Mouse (Mus musculus): ENCODE results near the gene Fbxo2. TPM values are rescaled to one million over a fixed set of nuclear protein-coding genes. Genes with fewer than 3 reads are reported as not detected.

The Fbxo2 gene
- not detected for total RNA-seq (2023)

DNA sequence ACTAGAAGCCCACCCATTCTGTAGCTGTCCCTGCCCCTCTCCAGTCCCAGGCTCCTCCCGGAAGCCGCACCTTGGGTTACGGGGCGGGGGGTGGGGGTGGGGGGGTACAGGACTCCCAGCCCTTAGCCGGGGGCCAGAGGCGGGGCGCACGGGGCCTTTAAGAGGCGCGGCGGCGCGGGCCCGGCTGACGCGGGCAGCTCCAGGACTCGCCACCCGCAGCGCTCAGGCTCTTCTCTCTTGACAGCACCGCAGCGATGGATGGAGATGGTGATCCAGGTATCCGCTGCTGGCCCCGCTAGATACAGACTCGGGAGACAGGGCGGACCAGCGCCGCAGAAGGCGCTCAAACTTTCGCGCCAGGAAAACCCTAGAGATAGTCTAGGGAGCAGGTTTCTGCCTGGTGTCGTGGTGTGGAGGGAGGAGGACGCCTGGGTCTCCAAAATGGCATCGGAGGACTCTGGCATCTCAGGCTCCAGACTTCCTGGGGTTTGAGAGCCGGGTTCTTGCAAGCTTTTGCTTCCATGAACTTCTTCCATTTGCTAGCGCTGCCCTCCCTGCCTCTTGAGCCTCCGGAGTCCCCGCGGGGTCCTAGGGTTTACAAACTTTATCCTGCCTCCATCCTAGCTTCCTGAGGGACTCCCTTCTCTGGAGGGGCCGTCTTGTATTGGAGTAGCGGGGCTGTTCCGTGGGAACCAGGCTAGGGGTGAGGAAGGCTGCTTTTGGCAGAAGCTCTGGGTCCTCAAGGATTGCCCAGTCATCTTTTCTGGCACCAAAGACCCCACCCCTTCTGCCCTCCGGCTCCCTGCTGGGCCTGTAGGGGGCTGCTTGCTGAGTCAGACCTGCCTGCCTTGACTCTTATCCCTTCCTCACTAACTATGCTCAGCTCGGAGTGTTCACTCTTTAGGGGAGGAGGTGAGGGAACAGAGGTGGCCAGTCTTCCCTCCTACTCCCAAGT is at the start of gene Fbxo2, which contains the start of gene Fbxo44:
Gene Fbxo2, plus strand, starts transcription at position 186 of the 955 bp plus-strand sequence.
Gene Fbxo44, minus strand, starts transcription at position 47 of the 955 bp plus-strand sequence.

DNA sequence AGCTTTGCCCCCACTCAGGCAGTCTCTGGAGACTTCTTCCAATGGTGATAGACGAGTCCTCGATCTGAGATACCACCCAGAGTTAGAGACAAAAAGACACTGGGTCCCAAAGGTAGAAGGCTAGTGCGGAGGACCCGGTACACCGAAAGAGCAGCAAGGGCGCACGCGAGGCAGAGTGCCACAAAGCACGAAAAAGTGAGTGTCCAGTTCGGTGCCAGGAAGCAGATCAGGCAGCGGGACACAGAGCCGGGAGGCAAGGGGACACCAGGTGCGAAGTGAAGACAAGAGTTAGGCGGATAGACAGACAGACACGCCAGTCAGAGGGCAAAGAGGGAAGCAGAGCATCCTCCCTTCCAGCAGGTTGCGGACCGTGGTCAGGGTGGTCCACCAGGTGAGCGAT is 30.3 kb upstream of the Fbxo2 start, which contains the start of gene Mad2l2:
Gene Mad2l2, plus strand, starts transcription at position 252 of the 400 bp plus-strand sequence.

DNA sequence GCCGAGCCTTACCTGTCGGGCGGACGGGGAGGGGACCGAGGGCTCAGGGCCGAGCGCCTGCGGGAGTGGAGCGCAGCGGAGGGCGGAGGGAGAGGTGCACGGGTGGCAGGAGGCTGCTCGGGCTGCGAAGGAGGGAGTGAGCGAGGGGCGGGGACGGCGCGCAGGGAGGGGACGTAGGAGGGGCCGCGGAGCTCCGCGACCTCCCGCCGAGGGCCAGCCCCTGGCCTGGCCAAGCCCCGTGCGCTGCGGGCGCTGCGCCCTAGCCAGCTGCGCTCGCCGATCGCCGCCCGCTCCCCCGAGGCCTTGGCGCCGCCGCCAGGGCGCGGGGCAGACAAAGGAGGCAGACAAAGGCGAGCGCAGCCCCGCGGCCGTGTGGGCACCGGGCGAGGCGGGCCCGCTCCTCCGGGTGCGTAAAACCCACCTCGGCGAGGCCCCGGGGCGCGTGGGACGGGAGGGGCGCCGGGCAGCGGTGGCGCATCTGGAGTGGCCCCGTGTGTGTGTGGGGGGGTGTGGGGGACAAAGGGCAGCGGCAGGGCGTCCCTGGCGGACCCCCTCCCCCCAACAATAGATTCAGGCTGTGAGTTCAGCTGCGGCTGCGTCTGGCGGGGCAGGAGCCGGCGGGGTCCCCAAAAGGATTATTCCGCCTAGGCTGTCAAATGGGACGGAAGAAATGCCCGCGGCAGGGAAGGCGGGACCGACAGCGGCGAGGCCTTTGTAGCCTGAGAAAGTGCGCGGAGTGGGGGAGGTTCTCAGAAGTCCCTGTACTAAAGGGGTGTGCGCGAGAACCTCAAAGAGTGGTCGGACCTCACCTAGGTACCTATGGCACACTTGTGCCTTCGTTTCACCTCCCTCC is 29.6 kb upstream of the Fbxo2 start, which contains the start of gene Draxin:
Gene Draxin, minus strand, starts transcription at position 138 of the 853 bp plus-strand sequence.

DNA sequence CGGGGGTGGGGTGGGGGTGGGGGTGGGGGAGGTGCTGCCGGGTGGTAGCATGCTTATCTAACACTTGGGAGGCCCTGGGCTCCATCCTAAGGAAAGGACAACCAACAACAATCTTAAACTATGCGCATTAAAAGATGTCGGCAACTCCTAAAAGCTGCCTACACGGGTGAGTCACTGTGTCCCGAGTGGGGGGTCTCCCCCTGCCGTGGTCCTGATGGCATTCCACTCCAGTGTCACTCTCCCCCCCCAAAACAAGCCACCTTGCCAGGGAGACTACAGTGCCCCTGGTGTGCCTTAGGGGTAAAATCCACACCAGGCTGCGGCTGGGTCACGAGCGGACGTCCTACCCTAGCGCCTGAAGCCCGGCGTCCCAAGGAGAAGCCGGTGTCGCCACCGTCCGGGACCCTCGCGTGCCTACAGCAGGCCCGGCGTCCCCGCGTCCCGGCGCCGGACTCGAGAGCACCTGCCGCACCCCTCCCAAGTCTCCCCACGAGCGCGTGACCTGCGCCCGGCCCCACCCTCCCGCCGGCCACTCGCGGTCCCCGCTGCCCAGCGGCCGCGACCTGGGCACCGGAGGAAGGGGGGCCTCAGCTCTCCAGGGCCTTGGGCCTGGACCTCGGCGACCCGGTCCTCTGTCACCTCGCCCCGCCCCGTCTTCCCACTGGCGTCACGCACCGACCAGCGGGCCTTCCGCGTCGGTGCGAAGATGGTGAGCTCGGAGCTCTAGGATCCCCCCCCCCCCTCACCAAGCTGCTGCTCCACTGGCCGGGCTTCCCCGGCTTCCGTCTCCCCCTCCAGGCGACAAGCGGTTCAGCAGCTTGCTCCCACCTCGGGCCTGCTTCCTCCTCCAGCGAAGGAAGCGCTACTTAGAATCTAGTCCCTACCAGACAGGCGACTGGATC is 8.9 kb upstream of the Fbxo2 start, which contains the start of gene Fbxo6:
Gene Fbxo6, minus strand, starts transcription at position 874 of the 902 bp plus-strand sequence.

Other genes with a start within 250 kb of the Fbxo2 start
- 10 to 100 TPM; 20.2 to 20.7 TPM for gene Plod1, start 223.9 kb upstream of the Fbxo2 start, total RNA-seq (2023)
- gene 2510039O18Rik, start 219.7 kb upstream of the Fbxo2 start, total RNA-seq (2023), result 10 to 100 TPM; 59.4 to 61.8 TPM
- gene Nppb, start 174.8 kb upstream of the Fbxo2 start, total RNA-seq (2023), result not detected
- not detected for gene Nppa, start 159.9 kb upstream of the Fbxo2 start, total RNA-seq (2023)
- gene Clcn6, start 121.8 kb upstream of the Fbxo2 start, total RNA-seq (2023), result 10 to 100 TPM in 1 of 2 experiments, 1 to 10 TPM in 1; 9.6 to 12.2 TPM
- gene Mthfr, start 121.5 kb upstream of the Fbxo2 start, total RNA-seq (2023), result 10 to 100 TPM; 11.4 to 12.5 TPM
- gene Agtrap, start 72.6 kb upstream of the Fbxo2 start, total RNA-seq (2023), result 10 to 100 TPM; 59.8 to 67.7 TPM
- gene Mad2l2, start 30.2 kb upstream of the Fbxo2 start, total RNA-seq (2023), result 10 to 100 TPM in 1 of 2 experiments, 1 to 10 TPM in 1; 9.2 to 12.4 TPM
- not detected for gene Draxin, start 29.9 kb upstream of the Fbxo2 start, total RNA-seq (2023)
- 10 to 100 TPM; 14.8 to 19.8 TPM for gene Fbxo6, start 8.5 kb upstream of the Fbxo2 start, total RNA-seq (2023)
- 1 to 10 TPM; 1.1 to 1.3 TPM for gene Fbxo44, start 139 bp upstream of the Fbxo2 start, total RNA-seq (2023)
- not detected for gene Disp3, start 127.3 kb downstream of the Fbxo2 start, total RNA-seq (2023)

Data from neutrophil, adult 59 days (primary cell).